Mouse (Mus musculus) kidney, postnatal 14 days (tissue): Measurements from ENCODE around the gene Sik3.
A peak's percentile ranks its signal among the peaks of the same experiment; 100 is the strongest.

Experiments used
- DNase-seq: peaks from one replicate; pipeline ENCODE4 v3.0.0; 2022; ENCODE audit warnings: mixed read lengths

Gene Sik3

DNA sequence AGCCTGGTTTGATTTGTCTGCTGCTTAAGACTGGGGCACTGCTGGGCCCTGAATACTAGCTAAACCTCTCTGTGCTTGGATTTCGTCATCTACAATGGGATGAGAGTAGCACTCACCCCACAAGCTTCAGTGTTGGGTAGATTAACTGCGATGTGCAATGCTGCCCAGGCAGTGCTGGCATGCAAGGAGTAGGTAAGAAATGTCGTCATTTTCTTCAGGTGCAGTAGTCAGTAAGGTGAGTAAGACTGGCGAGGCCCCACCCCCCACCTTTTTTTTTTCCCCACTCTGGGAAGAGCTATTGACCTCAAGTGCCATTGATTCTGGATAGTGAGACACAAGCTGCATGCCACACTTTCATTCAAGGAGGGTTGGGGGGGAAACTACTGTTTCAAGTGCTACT is 3.8 kb downstream of the Sik3 start:
- DNase-seq, result no peak

DNA sequence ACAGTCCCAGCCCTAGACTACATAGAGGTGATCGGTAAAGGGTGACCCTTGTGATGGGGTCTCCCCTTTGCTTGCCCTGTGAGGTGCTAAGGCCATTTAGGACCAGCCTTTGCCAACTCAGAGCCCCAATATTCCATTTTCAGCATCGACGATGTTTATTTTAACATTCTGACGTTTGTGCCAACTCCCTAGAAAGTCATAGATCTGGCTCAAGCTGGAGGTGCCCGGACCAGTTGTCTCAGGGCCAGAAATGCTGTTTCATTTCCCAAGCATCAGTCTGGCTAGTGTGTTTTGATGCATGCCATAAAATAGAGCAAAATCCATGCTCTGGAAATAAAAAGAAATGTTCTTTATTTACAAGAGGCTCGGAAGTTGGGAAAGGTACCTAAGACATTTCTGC is 5.7 kb downstream of the Sik3 start:
- no peak for DNase-seq

DNA sequence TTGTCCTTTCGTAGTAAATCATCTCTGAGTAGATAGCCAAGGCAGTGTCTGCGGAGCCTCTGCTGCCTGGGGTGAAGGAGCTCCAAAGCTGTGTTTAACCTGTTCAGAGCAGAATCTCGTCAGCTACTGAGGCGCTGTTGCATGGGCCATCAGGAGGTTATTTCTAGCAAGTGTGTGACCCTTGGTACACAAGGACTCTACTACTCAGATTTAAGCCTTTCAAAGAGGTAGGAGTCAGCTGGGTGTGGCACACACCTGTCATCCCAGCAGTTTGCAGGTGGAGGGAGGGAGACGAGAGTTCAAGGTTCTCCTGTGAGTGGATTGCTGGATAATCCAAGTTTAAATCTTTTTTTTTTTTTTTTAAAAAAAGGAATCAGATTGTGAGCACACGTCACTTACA is 7.4 kb downstream of the Sik3 start:
- DNase-seq, result no peak

DNA sequence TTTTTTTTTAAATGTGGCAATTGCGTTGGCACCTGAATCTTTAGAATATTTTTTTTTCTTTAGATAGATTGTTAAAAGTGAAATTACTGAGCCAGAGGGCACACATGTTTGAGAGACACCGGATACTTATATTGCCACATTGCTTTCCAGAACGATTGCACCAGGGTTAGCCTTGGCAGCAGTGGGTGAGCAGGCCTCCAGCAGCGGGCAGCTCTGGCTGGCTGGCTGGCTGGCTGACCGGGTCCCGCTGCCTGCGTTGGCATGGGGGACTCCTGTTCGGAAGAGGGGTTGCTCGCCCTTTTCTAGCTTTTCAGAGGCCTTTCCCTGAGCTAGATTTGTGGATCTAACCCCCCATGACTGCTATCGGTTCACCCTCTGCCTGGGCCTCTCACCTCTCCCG is 11.0 kb downstream of the Sik3 start:
- no peak for DNase-seq

DNA sequence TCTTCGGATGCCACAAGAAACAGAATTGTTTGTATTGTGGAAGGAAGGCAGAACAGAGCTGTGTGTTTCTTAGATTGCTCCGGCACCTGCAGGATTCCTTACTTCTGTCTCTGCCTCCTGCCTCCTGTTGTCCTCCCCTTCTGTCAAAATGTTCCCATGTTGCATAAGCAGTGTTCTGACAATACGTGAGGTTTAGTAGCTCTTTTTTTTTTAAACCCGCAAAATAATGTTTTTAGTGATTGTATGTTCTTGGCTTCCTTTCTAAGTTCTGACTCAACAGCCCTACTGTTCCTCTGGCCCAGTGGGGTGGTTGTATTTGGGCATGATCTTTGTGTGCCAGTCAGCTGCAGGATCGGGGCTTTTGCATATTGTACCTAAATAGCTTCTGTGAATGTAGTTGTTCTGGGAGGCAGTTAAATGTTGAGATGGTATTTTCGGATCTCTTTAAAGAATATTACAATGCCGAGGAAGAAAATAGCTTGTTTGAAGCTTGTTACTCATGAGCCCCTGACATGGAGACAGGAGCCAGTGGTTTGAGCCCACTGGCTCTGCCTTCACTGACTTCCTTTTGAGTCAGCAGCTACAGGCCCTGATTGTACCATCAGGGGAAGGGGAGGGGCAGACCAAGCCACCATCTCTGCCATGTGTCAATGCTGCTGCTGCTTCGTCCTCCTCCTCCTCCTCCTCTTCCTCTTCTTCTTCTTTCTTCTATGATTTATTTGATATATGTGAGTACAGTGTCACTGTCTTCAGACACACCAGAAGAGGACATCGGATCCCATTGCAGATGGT is 13.6 kb downstream of the Sik3 start:
- no peak for DNase-seq

DNA sequence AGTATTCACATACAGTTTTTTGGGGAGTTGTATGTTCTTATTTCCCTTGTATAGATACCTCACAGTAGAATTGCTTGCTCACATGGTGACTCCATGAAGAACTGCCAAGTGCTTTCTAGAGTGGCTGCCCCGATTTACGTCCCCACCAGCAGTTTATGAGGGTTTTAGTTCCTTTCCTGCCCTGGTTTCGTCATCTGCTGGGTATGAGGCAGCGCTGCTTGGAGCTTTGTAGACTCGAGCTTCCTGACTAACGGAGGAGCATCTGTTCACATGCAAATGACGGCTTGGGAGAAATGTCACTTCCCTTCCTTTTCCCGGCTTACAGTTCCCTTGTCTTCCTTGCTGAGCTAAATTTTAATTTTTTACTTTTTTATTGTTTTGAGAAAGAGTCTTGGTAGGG is 15.4 kb downstream of the Sik3 start:
- DNase-seq, result peak; percentile 37

DNA sequence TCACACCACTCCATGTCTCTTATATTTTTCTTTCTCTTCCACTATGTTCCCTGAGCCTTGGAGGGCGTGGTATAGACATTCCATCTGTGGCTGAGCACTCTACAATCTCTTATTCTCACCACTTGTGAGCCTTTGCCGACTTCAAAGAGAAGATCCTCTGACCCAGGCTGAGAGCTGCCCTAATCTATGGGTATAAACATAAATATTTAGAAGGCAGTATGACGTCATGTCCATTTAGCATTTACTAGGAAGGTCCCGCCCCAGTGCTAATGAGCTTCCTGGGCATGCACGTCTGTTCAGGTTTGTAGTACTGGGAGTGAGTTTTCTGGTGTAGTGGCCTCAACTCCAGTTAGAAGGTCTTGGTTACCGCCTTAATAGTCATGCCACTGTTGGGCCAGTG is 16.9 kb downstream of the Sik3 start:
- no peak for DNase-seq

DNA sequence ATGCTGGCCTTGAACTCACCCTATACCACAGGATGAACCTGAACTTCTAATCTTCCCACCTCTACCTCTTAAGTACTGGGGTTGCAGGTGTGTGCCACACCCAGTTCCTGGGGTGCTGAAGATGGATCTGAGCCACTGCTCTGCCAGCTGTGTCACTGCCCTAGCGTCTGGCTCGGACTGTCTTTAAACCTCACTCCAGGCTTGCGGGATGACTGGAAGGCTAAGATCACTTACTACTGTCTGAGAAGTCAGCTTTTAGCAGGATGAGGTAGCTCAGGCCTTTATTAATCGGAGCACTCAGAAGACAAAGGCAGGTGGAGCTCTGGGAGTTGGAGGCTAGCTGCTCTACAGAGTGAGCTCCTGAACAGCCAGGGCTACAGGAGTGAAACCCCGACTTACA is 17.6 kb downstream of the Sik3 start:
- DNase-seq, result no peak

DNA sequence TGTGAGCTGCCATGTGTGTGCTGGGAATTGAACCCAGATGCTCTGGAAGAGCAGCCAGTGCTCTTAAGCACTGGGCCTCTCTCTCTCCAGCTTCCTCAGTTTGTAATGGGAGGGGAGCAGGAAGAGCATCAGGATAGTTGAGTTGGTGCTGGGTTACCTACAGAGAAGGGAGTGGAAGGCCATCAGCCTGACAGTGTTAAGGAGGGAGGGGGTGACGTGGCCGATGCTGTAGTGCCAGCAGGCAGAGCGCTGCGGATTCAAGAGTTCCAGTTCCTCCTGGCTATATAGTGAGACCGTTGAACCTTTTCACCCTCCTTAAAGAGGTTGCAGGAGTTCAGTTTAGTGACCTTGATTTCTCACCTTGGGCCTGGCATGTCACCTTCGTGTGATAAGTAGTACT is 18.3 kb downstream of the Sik3 start:
- no peak for DNase-seq

DNA sequence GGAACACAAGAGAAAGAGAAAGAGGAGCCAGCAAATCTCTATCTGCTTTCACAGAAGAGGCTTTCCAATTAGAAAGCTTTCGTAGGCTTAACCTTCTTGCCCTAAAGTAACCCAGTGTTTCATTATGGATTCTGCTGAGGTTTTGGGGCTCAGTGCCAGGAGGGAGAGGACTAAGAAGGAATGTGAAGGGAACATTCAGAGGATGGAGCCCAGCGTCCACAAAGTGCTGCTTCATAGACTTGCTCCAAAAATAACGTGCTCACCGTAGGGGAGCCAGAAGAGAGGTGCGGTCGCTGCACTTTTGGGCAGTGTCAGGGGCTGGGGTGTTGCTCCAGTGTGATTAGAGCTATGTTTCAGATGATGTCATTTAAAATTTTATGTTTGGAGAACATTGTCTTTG is 19.6 kb downstream of the Sik3 start:
- DNase-seq, result peak; percentile 73

DNA sequence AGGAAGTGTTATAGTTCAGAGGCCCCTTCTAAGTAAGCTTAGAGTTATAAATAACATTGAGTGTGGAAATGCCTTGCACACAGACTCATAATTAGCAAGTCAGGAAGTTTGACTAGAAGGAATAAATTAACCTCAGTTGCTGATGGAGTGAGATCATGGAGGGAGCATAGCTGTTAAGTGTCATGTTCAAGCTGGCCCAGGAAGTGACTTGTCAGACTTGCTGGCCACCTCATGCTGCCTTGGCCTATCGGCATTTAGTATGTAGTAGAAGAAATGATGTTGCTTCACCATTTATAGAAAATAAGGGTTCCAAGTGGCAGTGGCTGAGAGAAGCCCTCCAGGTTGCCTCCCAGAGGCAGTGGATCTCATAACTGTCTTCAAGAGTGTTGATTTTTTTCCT is 20.4 kb downstream of the Sik3 start:
- DNase-seq, result no peak

DNA sequence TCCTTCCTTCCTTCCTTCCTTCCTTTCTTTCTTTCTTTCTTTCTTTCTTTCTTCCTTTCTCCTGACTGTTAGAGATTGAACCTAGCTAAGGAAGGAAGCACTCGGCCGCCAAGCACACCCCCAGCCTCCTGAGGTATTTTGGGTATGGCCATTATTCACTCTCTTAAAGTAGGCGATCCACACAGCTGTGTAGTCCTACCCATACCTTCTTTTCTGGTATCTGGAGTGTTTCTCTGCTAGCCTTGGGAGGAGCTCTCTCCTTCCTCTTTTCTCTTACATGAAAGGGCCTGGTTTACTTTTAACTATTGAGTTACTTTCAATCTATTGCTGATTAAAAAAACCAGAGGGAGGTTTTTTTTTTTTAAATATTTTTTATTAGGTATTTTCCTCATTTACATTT is 21.2 kb downstream of the Sik3 start:
- DNase-seq, result no peak

DNA sequence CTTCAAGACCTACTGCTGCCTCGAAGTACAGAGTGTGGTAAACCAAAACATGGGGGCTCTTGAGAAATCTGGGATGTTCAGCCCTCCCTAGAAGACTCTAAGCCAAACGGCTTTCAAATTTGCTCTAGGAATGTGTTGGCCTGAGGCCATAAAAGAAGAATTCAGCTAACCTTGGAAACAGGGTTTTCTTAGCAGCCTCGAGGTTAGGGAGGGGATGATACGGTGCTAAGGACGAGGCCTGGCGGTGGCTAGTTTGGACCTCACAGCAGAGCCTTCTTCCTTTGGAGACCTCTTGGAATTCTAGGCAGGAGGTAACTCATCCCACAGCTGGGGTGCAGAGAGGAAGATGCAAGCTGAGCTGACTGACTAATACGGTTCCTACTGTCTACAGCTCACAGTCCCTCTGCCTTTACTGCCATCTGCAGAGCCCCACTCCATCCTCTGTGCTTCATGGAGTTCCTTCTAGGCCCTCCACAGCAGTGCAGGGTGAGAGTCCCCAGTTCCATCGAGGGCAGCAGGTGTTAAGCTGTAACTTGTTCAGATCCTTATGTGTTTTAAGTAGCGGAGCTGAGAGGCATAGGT is 22.8 kb downstream of the Sik3 start:
- peak; percentile 43 for DNase-seq

DNA sequence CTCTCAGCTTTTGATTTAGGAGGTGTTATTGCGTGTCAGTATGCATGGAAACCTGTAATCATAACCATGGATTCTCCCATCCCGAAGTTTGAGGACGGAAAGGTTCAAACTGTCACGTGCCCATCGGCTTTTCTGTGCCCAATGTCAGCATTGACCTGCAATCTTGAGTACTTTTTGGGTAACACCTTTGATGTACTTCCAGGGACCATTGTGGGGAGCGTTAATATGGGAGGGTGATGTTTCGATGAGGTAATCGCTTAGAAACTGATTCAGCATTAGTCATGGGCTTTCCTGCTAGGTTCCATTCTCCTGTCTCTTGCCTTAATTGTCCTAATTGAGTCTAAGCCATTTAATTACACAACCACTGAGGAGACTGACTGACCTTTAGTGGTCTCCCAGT is 24.3 kb downstream of the Sik3 start:
- no peak for DNase-seq

DNA sequence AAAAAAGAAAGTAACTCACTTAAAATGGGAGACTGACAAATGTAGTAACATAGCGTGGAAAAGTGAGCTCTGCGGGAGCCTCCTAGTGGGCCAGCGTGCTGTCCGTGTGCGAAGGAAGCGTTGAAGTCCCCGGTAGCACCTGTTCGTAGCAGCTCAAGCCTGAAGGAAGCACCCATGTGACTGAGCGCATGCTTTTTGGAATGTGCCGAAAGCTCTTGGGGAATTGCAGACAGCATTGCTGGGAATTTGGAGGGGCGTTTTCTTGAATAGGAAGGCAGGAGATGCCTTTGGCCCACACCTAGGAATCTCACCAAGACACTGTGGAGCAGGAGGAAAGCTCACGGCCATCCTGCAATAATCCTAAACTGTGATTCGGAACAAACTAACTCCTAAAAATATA is 26.2 kb downstream of the Sik3 start:
- peak; percentile 47 for DNase-seq

DNA sequence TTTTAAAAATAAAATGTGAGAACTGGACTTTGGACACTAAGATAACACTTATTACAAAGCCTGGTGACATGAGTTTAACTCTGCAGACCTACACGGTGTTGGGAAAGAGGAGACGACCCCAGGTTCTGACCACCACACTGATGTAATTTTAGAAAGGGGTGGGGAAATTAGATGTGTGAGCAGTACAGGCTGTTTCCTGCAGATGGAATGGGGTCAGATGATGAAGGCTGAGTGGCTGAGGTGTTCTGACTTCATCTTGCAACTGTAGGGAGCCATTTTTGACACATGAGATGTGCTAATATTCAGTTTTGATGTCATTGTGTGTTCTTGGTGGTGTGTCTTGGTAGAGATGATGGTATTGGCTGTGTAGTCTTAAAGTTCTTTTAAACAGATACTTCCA is 28.6 kb downstream of the Sik3 start:
- no peak for DNase-seq

DNA sequence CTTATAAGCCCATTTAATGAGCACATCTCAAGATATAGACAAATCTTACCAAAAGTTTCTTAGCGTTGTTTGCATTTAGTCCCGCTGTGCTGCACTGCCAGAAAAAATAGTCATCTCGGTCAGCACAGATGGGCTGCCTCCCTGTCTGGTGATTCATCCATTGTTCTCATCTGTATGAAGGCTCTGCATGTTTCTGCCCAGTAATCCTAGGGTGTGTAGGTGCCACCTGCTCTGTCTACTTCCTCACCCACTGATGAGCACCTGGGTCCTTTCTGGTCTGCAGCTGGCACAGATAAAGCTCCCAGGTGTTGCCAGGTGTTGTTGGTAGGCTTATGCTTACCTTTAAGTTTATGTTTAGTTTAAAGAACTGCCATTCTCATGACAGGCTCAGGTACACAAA is 29.8 kb downstream of the Sik3 start:
- DNase-seq, result no peak

DNA sequence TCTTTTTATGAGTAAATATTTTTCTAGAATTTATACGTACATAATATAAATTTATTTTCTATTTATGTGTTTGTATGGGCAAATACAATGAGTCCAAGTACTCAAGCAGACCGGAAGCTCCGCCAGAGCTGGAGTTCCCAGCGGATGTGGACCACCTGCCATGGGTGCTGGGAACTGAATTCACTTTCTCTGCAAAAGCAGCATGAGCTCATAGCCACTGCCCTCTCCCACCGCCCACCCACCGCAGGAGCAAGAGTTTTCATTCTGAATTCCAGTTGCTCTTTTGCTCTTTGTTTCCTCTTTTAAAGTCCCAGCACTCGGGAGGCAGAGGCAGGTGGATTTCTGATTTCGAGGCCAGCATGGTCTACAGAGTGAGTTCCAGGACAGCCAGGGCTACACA is 31.0 kb downstream of the Sik3 start:
- no peak for DNase-seq

DNA sequence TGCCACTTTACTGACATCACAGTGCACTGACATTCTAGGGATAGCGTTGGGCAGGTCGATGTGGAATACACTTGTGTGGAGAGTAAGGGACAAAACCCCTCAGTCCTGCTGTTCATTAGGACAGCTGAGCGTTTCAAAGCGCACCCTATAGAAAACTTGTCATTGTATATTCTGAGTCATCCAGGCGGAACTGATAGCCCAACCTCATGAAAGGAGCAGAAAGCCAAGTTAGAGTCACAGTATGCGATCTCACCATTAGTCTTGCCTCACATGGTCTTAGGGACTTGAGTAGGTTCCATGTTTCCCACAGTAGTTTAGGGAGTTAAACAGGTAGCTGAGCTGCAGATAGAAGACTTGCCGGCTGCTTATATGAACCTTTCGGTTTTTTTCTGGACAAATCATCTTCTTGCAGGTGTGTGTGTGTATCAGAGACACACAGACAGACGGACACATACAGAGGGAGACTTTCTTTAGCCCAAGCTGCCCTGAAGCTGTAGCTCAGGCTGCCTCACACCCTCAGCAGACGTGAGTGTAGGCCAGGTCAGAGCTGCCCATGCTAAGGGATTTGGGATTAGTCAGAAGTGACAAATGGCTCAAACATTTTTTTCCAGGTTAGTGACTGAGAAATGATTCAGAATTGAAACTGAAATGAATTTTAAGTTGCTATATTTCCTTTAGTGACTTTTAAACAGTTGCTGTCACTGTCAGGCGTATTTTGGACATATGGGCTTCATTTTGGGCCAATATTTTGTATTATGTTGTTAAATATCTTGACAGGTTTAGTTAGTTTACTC is 34.3 kb downstream of the Sik3 start:
- no peak for DNase-seq

DNA sequence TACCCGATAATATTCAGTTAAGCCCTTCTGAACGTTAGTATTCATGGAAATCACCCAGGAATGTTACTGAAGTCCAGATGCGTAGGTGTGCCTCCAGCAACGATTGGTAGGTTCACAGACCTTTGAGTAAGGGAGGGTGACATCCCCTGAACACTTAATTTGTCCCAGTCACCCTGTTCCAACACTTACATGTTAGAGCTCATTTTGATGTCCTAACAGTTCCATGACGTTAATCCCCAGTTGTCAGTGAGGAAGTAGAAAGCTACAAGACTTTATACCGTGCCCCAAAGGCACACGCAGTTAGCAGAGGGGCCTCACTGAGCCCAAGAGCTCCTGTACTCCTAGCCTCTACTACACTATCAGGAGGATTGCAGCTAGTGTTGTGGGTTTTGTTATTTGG is 36.9 kb downstream of the Sik3 start:
- no peak for DNase-seq

DNA sequence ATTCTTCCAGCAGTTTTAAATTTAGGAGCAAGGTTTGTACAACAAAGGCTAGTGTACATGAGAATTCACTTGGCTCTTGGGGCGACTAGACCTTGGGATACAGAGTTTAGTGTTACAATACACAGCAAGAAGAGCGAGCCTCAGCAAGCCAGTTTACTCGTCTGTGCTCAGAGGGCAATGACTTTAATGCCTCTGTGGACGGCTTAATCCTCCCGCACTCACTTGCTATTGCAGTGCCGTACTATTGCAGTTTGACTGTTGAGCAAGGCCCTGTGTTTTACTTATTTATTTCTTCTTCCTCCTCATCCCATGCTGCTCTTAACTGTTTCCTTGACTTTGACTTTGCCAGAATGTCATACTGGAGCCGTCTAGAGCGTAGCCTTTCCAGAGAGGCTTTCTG is 37.6 kb downstream of the Sik3 start:
- DNase-seq, result no peak

DNA sequence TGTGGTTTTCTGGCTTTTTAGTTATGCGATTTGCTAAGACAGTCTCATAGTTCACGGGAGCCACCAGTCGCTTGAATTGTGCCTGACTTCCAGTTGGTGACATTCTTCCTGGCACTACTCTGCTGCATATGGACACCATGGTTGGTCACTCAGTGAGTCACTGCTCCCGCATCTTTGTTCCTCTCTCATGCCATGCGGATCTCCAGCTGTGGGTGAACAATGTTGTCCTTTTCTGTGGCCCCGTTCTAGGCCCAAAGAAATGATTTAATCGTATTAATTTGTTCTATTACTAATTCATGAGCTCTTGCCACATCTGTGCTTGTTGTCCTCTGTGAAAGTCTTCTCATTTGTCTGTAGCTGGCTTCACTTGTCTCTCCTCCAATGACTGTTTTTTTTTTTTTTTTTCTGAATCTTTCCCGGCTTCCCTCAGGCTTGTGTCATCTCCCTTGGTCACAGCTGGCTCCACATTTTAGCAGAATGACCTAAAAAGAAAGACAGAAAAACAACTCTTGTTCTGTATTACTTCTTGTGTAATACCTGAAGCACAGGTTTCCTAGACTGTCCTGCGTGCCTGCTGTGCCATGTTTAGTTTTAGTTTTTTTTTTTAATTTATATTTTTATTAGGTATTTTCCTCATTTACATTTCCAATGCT is 40.5 kb downstream of the Sik3 start:
- DNase-seq, result no peak

DNA sequence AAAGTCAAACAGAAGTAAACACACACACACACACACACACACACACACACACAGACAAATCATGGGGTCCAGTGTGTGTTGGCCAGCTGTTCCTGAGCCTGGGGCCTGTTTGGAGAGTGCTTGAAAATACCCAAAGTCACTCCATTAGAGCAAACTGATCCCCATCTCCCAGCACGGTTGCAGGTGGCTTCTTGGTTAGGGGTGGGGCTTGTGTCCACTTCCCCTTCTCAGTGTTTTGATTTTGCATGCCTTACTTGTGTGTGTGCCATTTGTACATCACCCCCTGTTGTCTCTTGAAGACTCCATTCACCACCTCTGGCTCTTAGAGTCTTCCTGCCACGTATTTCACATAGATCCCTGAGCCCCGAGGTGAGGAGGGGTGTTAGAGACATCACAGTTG is 45.4 kb downstream of the Sik3 start:
- no peak for DNase-seq

DNA sequence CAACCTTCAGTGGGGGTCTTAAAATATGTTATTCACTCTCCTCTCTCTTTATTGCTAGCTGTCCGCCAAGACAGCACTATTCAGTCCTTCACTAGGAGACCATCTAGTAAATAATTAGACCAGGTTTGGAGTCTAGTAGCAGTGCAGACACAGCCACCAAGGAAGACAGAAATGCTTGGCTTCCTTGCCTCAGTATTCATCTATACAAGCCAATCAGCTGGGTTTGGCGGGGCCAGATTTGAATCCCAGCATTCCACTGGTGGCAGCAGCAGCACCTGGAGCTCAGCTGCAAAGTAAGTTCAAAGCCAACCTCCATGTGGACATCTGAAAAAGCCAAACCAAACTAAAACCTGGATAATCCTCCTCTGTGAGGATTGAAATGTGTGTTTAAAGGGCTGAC is 47.6 kb downstream of the Sik3 start:
- DNase-seq, result no peak
